Mouse (Mus musculus): ENCODE measurements at regions not wholly inside any gene's neighbourhood (a gene's known extent, or its start where the extent isn't known, plus 50 kb on each side); places are given as distances from the start of the nearest gene placed in this dataset.

- DNase-seq, result no peak
These were observed 110.9 kb downstream of the Cenpc1 start for GRCm38 (mm10) chr5:85954526-85954925.

- peak; percentile 40 for DNase-seq
These were observed 128.6 kb downstream of the Cenpc1 start for GRCm38 (mm10) chr5:85936667-85937314.

GRCm38 (mm10) chr5:85918288-85918687, 147.1 kb downstream of the Cenpc1 start:
- DNase-seq, result no peak

GRCm38 (mm10) chr5:85915000-85915399, 150.4 kb downstream of the Cenpc1 start:
- no peak for DNase-seq

GRCm38 (mm10) chr5:85896452-85896851, 168.9 kb downstream of the Cenpc1 start:
- no peak for DNase-seq

GRCm38 (mm10) chr5:85895814-85896213, 169.6 kb downstream of the Cenpc1 start:
- DNase-seq, result no peak

- no peak for DNase-seq
These were observed 195.1 kb downstream of the Cenpc1 start for GRCm38 (mm10) chr5:85870311-85870710.

GRCm38 (mm10) chr5:85832556-85832955, 232.8 kb downstream of the Cenpc1 start:
- DNase-seq, result peak; percentile 2

GRCm38 (mm10) chr5:85795531-85796197, 269.7 kb downstream of the Cenpc1 start:
- DNase-seq, result no peak

GRCm38 (mm10) chr5:85793148-85793547, 272.2 kb downstream of the Cenpc1 start:
- DNase-seq, result no peak

GRCm38 (mm10) chr5:85780730-85781454, 284.5 kb downstream of the Cenpc1 start:
- DNase-seq, result no peak

GRCm38 (mm10) chr5:85780017-85780416, 285.4 kb downstream of the Cenpc1 start:
- no peak for DNase-seq

GRCm38 (mm10) chr5:85779205-85779604, 286.2 kb downstream of the Cenpc1 start:
- no peak for DNase-seq

- no peak for DNase-seq
These were observed 292.7 kb downstream of the Cenpc1 start for GRCm38 (mm10) chr5:85772660-85773059.

GRCm38 (mm10) chr5:85772086-85772485, 293.3 kb downstream of the Cenpc1 start:
- no peak for DNase-seq

- no peak for DNase-seq
These were observed 298.2 kb downstream of the Cenpc1 start for GRCm38 (mm10) chr5:85767157-85767556.

- DNase-seq, result no peak
These were observed 308.7 kb downstream of the Cenpc1 start for GRCm38 (mm10) chr5:85756716-85757115.

GRCm38 (mm10) chr5:85754227-85754626, 311.2 kb downstream of the Cenpc1 start:
- no peak for DNase-seq

GRCm38 (mm10) chr5:85753109-85753508, 312.3 kb downstream of the Cenpc1 start:
- DNase-seq, result no peak

- no peak for DNase-seq
These were observed 313.7 kb downstream of the Cenpc1 start for GRCm38 (mm10) chr5:85751649-85752048.

GRCm38 (mm10) chr5:85750893-85751292, 314.5 kb downstream of the Cenpc1 start:
- DNase-seq, result no peak

- DNase-seq, result no peak
These were observed 335.8 kb downstream of the Cenpc1 start for GRCm38 (mm10) chr5:85729613-85730012.

- no peak for DNase-seq
These were observed 358.0 kb downstream of the Cenpc1 start for GRCm38 (mm10) chr5:85707345-85707744.

- no peak for DNase-seq
These were observed 358.8 kb downstream of the Cenpc1 start for GRCm38 (mm10) chr5:85706598-85706997.

All from kidney, adult 9 months (tissue).